Mouse (Mus musculus): ENCODE measurements around the gene Mnt.

Mnt gene

GRCm38 (mm10) chr11:74831606-74832451 lies 1.1 kb downstream of the Mnt start:
- DNase-seq (ENCODE audit: low spot score in 2 of 2) = peak; percentile 99

DNA sequence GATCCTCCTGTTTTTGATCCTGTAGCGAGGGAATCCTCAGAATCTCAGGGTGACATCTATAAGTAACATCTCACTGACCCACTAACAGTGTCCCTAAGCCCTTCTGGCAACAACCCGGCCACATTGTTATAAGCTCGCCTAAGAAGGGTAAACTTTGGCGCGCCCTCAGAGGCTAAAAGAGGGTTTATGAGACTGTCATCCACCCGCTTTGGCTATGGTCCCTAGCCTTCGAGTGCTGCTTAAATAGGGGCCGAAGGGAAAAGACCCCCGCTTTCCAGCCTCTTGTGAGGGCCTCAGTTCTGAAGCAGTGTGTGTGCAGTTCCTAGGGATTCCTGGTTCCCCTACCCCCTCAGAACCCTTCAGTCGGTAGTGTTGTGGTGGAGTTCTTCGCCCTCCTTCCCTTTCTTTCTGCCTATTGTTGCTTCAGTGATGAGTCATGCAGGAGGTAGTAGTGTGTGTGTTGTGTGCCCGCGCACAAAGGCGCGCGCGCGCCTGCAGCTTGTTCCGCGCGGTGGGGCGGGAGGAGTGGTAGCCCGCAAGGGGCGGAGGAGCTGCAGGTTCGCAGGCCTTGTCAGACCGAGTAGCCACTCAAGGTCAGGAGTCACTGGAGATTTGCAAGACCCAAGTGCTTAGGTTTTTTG lies 1.9 kb downstream of the Mnt start:
- DNase-seq (ENCODE audit: low spot score in 2 of 2) = peak; percentile 83

DNA sequence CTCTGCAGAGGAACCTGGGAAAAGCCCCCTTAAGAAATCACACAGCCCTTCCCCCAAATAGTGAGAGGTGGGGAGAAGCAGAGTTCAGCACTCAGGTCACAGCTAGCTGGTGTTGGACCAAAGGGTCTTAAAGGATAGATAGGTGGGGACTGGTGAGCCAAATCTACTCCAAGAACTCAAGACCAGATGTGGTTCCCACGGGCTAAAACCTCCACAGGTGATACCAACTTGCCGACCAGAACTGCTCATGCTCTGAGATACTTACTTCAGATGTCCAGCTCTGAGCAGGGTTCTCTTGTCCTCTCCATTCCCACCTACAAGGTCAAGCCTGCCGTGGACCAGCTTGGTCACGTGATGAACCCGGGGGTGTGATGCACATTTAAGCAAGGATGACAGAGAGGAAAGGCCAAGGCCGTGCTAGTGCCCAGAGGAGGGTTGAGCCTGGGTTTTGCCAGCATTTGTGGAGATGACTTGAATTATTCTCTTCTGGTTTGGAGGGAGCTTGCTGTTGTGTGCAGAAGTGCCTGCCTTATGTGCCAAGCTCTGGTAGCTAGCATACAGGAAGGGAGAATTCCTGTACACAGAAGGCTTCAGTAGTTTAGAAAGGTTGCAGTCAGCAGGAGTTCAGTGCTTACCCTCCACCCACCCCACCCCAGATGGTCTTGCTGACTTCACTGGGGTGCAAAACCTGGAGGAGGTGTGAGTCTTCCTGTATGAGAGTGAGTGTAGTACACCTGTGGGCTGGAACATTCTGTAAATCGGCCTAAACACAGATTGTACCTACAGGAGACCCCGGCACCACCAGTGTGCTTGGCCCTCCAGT lies 3.0 kb downstream of the Mnt start:
- DNase-seq (ENCODE audit: low spot score in 2 of 2) = no peak

GRCm38 (mm10) chr11:74834359-74834638 lies 3.6 kb downstream of the Mnt start:
- no peak for DNase-seq (ENCODE audit: low spot score in 2 of 2)

- DNase-seq (ENCODE audit: low spot score in 2 of 2) = no peak
Observed at GRCm38 (mm10) chr11:74834650-74835277, 4.0 kb downstream of the Mnt start.

- no peak for DNase-seq (ENCODE audit: low spot score in 2 of 2)
Observed at GRCm38 (mm10) chr11:74835593-74836224, 5.0 kb downstream of the Mnt start.

DNA sequence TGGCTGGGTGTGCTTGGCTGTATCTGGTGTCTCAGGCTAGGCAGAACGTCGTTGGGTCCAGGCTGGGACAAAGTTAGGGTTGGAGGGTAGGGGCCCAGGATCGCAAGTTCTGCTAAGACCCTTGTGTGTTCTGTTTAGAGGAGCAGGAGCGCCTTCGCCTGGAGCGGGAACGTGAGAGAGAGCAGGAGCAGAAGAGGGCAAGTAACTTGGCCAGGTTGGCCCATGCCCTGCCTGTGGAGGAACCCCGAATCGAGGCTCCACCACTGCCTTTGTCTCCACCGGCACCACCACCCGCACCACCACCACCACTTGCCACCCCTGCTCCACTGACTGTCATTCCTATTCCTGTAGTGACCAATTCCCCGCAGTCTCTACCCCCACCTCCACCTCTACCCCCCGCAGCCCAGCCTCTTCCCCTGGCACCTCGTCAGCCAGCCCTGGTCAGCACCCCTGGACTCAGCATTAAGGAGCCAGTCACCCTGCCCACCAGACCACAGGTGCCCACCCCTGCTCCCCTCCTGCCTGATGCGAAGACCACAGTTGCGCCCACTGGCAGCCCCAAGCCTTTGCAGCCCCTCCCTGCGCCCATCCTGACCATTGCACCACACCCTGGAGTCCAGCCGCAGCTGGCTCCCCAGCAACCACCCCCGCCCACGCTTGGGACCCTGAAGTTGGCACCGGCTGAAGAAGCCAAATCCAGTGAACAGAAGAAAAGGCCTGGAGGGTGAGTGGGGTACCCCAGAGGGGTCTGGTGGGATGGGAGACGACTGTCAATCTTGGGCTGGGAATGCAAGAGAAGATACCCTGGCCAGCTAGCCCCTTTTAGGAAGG lies 5.7 kb downstream of the Mnt start:
- no peak for DNase-seq (ENCODE audit: low spot score in 2 of 2)

GRCm38 (mm10) chr11:74837056-74837693 lies 6.5 kb downstream of the Mnt start:
- DNase-seq (ENCODE audit: low spot score in 2 of 2) = no peak

DNA sequence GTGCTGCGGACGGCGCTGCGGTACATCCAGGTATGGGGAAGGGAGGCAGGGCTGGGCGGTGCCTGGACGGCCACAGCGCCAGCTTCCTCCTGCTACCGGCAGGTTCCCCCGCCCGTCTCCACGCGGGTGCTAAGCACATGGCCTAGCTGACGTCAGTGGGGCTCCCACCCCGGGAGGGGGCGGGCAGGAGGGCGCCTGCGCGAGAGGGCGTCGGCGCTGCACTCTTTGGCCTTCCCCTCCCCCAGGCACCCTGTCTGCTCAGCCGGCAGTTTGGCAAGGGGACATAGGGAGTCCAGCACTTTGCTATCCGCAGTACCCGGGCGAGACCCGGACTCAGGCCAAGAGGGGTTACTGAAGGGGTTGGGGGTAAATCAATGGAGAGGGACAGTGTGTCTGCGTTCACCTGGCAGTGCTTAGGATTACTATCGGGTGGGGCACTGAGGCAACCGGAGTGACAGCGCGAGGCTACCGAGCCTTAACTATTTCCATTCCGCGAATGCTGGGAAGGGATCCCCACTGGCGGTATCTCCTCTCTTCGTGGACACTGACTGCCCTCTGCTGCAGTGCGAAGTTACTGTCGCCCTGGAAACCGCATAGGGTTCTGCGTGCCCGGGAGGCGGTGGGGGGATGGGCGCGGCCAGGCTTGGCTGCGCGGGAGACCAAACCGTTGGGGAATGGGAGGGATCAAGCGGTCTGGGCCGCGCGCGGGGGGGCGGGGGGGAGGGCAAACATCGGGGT lies 7.1 kb downstream of the Mnt start:
- DNase-seq (ENCODE audit: low spot score in 2 of 2) = peak; percentile 98 to 99

GRCm38 (mm10) chr11:74838441-74838840 lies 7.7 kb downstream of the Mnt start:
- DNase-seq (ENCODE audit: low spot score in 2 of 2) = peak; percentile 96 to 98

DNA sequence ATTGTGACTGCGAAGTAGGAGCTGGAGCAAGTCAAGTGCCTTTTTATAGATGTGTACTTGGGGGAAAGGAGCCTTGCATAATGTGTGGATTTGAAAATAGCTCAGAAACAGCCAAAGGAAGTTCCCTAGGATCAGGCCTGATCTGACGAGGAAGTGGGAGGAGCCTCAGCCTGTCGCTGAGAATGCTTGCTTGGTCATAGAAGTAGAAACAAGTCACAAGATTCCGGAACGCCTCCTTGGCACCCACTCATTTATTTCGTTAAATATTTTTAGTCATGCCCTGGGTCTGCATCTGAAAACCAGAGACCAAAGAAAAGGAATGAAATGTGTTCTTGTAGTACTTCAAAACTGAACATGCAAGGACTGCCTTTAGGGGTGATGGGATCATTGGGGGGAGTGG lies 8.3 kb downstream of the Mnt start:
- DNase-seq (ENCODE audit: low spot score in 2 of 2) = peak; percentile 70 to 77

DNA sequence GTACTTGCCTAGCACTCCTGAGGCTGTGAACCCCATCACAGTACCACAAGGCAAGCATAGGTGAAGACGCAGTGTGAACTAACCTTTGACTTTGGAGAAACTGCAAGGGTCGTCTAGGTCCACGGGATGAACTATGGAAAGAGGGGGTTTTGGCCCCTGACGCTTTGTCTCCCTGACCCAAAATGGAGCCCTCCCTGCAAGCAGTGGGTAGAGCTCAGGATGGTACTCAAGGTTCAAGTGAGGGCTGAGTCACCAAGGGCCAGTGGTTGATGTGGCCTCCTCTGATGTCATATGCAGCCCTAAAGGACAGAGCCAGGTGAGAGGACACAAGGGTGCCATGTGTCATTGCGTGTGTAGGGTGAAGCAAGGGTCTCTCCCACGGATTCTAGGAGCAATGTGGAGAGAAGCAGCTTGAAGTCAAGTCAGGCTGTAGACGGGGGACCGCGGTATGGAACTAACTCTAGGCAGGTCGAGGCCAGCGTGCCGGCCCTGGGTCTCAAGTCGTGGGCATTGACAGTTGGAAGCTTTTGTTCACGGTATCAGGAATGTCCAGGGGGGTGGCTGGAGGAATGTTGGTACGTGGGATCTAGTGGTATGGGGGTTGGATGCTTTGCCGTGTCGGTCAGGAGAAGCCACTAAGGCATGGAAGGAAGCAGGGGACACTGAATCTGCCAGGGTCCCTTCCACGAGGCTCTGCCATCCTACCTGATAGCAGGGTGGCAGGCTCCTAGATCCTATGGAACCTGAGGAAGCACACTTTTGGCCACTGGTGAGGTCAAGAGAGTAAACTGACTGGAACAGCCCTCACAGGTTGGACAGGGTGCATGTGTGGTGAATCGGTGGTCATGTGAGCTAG lies 9.4 kb downstream of the Mnt start:
- no peak for DNase-seq (ENCODE audit: low spot score in 2 of 2)

DNA sequence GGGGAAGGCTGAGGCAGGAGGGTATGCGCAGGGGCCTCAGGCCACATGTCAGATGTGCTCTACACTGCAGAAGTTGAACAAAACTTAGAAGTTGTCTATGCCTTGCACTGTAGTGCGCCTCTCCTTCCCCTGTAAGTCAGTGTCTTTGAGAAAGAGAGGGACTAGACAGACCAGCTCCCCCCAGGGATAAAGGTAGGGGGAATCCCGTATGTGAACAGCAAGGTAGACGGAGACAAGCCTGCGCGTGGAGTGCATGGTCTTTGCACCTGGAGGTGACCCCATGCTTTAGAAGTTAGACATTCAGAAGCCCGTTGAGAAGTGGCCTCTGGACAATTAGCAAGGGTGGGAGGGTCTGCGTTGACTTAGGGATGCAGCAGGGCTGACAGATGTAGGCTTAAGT lies 10.0 kb downstream of the Mnt start:
- no peak for DNase-seq (ENCODE audit: low spot score in 2 of 2)

- DNase-seq (ENCODE audit: low spot score in 2 of 2) = no peak
Observed at GRCm38 (mm10) chr11:74841366-74841765, 10.6 kb downstream of the Mnt start.

DNA sequence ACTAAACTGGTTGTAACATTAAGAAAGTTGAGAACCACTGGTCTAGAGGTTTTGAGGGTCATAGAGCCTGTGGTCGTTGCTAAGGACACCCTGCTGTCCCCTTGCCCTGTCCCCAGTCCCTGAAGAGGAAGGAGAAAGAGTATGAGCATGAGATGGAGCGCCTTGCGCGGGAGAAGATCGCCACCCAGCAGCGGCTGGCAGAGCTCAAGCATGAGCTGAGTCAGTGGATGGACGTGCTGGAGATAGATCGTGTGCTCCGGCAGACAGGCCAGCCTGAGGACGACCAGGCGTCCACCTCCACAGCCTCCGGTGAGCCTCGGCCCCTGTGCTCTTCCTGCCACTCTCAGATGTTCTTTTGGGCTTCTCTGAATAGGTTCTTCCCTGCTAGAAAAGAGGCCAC lies 11.3 kb downstream of the Mnt start:
- no peak for DNase-seq (ENCODE audit: low spot score in 2 of 2)

- no peak for DNase-seq (ENCODE audit: low spot score in 2 of 2)
Observed at GRCm38 (mm10) chr11:74842656-74843434, 12.1 kb downstream of the Mnt start.

GRCm38 (mm10) chr11:74843435-74843714 lies 12.7 kb downstream of the Mnt start:
- no peak for DNase-seq (ENCODE audit: low spot score in 2 of 2)

DNA sequence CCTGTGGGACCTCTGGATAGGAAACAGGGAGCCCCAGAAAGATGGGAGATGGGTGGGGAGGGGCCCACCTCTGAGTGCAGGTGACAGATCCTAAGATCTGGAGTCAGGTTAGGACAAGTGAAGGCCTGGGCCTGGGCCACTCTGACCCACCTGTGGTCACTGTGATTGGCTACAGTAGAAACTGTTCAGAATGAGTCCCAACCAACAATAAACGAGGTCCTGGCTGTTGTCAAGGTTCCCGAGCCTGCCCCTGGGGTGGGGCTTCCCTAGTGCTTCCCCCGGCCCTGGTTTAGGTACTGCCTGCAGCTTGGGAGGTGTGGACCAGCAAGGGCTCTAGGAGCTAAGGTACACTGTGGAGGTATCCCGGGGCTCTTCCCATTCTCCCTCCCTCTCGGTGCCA lies 13.0 kb downstream of the Mnt start:
- DNase-seq (ENCODE audit: low spot score in 2 of 2) = no peak

Data from natural killer cell, adult 2 months (primary cell).